Mouse (Mus musculus): Measurements from ENCODE around the gene Zcchc13.

DNA sequence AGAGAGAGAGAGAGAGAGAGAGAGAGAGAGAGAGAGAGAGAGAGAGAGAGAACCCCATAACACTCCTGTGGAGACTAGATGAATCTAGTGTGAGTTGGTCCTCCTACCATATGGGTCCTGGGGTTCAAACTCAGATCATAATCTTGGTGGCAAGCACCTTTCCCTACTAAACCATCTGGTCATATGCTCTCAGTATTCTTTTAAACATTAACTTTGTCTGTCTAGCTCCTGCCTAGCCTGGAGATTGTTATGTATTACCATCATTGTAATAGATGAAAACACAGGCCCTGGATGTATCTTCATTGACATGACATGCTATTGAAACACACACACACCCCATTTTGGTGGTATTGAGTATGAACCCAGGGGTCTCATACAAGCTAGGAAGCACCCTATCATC is 5.6 kb downstream of the Zcchc13 start:
- no peak for TF ChIP-seq EP300 (optimal IDR thresholded peaks at IDR 0.05)
- TF ChIP-seq CTCF (IDR thresholded peaks at IDR 0.05; ENCODE audit: low read depth): no peak

Measured in stomach, postnatal 0 days (tissue).